Mouse (Mus musculus): ENCODE measurements at regions not wholly inside any gene's neighbourhood (a gene's known extent, or its start where the extent isn't known, plus 50 kb on each side); places are given as distances from the start of the nearest gene placed in this dataset.

DNA sequence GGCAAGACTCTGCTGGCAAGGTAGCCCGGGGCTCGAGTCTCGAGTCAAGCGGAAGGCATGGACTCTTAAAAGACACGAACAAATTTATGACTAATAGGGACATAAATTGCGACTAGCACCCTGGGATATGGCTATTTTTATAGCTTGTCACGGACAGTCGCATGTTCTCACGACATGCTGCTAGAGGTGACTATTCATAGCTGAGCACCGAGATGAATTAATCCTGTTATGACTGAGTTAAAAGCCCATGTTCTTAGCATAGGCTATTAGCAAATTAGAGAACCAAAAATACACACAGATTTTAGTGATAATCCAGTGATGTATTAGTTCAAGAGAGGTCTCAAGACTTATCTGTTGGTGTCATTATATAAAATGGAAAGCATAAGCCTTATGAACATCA, 539.2 kb downstream of the Gm19410 start:
- DNase-seq, result no peak

DNA sequence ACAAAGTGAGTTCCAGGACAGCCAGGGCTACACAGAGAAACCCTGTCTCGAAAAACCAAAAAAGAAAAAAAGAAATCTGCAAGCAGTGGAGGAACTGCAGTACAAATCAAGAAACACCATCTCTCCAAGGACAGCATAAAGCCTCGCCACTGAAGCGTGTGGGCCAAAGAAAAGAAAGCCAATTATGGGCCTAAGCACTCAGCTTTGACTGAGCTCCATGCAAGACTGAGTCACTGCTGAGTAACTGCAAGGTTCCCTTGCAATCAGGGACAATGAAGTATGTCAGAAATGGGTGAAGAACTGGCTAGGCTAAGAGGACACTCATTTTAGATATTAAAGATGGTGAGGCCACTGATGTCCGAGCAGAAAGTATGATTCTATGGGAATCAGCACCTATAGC, 540.7 kb downstream of the Gm19410 start:
- DNase-seq, result no peak

DNA sequence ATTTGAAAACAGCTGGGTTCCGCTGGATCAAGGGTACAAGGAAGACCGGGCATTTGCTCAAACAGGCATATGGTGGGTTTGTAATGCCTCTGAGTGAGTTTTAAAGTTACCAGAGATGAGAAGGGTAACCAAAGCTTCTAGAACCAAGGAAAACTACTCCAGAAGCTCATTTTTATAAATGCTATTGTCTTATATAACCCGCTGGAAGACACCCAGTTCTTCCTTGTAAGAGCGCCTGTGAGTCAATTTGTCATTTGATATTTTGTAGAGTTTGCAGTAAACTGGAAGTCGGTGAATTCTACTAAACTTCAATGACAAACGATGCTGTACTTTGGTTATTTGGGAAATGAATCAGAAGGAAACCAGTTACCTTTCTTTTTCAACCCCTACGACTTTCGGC, 541.9 kb downstream of the Gm19410 start:
- DNase-seq, result no peak

DNA sequence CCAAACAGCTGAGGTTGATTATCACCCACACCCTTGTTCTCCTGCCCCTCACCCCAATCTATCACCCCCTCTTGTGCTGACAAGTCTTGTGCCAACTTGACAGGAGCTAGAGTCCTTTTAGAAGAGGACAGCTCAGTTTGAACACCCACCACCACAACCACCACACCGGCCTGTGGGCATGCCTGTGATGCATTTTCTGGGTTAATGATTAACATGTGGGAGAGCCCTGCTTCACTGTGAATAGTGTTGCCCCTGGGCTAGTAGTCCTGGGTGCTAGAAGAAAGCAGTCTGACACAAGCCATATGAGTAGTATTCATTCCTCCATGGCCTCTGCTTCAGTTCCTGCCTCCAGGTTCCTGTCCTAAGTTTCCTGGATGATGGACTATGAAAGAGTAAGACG, 542.5 kb downstream of the Gm19410 start:
- DNase-seq, result no peak

DNA sequence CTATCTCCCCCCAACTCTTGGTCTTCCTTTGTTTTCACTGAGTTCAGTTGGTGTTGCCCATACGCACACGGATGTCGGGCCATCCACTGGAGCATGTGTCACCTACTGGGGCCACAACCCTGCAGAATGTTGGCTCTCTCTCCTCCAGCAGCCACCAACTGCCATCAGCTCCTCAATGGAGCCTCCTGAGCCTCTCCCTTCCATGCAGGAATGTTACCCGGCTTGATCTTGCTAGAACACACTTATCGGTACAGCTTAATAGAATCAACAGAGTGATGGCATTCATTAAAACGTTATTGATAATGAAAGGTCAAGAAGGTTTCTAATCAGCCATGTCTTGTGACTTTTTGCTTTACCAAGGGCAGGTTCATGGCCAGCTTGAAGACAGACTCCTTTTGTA, 543.7 kb downstream of the Gm19410 start:
- DNase-seq, result no peak

DNA sequence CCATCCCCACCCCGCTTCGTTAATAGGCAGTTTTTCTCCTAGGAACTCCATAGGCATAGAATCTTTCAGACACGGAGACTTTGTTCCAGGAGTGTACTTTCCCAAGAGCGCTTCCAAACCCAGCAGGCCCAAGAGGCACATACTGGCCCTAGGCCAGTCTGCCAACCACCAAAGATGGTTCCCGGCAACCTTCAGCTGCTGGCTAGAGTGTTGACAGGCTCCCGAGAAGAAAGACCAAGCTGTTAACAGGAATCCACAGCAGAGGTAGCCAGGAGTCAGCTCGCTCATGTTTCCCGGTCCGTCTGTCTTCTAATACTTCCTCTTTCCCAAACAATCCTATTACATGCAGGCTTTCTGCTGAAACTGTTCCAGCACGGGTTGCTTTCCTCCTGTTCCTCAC, 544.4 kb downstream of the Gm19410 start:
- no peak for DNase-seq

DNA sequence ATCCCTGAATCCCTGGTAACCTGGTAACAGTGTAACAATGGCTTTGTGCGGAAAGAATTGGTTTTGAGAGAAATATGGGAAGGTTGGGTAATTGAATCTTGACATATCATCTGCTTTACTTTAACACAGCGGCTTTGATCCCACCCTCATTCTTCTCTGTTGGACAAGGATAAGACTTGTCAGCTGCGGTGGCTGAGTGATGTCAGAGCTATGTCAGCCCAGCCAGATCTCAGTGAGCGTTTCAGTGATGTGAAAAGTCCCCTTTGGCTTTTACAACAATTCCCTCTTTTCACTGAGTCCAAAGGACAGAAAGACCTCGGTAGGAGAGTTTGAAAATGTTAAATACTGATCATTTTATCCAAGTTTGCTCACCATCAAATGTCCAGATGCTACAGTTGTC, 546.1 kb downstream of the Gm19410 start:
- no peak for DNase-seq

DNA sequence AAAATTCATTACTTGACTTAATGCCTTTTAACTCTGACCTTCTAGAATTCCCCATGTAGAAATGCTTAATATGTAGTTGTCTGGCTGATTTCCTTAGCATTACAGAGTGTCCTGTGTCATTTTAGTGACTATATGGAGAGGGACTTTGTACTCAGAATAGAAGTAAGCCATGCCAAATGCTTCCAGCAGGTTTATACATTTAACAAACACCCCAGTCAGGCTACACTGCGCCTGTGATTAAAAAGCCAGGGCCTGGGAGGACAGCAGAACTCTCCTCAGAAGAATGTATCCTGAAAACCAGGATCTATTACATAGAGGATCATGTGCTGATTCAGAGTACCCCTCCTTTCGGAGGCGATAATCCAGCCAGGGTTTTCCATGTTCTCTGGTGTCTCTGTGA, 547.4 kb downstream of the Gm19410 start:
- no peak for DNase-seq

DNA sequence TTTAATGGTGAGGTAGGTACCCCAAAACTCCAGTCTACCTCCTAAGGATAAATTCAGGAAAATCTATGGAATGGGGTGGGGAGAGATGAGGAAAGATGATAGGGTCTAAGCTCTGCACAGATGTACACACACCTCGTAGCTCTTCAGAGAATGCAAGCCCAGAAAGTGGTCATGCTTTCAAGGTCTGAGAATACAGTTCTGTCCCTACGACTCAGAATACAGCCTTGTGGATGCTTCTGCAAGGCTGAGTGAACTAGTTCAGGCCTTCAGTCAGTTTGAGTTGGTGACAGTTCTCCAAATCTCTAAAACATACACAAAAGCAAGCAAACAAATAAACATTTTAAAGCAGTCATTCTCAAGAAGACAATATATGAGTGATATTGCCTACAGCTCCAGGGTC, 552.8 kb downstream of the Gm19410 start:
- no peak for DNase-seq

DNA sequence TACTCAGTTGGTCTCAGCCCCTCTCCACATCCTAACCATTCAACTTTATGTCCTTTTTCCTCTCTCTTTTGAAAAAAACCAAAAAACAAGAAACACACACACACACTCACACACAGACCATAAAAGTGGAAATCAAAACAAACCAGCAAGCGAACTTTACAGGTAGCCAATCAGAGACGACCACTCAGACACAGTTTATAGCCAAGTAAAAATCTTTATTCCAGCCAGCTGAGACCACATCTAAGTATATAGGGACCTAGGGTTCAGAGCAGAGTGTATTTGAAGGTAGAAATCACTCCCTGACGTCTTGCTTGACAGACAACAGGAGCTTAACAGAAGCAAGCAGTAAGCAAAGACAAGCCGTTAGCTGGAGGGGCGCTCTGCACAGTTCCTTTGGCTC, 553.3 kb downstream of the Gm19410 start:
- no peak for DNase-seq

DNA sequence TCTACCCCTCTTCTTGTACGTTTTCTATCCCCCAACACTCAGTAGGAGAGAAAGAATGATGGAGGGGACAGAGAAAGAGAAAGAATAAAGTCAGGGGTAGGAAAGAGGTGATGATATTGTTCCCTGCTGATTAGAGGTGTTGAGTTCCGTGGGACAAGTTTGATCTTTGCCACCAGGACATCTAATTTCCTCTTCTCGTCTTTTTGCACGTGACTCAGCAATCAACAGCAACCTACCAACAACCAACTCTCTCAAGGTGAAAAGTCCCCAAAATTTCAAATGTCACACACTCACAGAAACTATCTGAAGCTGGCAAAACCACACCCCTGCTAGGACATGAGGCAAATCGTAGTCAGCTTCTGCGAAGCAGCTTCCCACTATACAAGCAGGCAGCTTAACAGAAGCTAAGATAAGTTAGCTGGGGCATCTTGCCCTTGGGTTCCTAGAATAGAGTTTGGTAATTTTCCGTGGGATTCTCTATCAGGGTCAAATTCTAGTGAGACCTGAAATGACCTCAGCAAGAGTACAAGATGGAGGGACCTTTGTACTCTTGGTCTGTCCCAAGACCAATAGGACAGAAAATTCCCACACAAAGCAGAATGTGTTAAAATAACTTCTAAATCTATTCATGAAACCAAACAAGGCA, 553.8 kb downstream of the Gm19410 start:
- no peak for DNase-seq

DNA sequence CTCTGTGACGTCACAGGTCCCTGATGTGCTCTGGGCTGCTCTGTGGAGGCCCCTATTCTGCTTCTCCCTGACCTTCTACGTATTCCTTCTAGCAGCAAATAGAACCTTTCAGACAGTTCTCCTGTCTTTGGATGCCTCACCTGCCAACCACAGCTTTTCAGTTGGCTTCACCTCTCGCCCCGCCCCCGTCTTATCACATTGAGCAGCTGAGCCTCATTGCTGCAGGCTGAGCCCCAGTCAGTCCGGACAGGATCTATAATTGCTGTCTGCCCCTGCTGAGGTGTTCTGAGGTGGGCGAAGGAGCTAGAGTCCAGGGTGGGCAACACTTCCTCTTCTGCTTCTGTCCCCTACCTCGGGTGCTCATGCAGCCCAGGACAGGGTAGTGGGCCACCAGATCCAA, 556.5 kb downstream of the Gm19410 start:
- no peak for DNase-seq

DNA sequence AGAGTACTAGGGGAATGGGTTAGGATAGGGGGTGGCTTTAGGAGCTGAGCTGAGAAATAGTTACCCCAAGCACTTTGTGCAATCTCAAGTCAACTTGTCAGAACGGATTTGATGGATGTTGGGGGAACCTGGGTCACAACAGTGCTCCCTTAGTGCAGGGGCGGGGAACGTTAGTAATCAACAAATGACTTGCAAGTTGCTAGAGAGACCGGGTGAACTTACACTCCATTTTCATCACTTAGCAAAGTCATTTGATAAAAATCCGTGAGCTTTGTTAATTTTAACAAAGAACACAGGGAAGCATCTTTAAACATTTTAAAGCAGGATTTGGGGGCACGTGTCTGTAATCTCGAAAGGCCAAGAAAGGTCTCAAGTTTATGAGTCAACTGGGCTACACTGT, 557.0 kb downstream of the Gm19410 start:
- no peak for DNase-seq

DNA sequence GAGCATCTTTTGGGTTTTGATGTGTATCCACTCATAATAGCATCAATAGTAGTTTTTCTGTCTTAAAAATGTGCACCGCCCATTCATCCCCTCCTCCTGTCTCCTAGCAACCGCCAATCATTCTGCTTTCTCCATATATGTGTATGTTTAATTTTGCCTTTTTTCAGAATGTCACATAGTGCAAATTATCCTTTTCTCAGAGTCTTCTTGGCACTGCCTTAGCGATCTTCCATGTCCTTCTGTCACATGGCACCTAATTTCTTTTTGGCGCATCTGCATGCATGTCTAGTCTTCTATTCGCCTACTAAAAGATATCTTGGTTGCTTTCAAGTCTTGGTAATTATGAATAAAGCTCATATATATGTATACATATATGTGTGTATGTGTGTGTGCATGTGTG, 573.0 kb downstream of the Gm19410 start:
- DNase-seq, result no peak

DNA sequence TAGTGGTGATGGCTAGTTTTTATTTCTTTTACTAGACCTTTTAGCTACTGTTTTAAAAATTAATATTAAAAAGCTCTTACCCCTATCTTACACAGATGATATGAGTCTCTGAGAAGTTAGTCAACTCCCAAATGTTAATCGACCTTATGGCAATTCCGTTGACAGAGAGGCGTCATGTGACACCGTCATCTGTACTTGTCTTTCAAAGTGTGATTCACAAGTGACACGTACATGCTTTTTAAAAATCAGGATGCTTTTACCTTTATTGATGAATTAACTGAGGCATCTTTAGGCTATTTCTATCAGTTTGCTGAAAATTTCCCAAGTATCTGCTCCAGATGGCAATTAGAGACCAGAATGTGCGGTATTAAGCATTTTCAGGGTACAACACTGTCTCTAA, 573.9 kb downstream of the Gm19410 start:
- no peak for DNase-seq

DNA sequence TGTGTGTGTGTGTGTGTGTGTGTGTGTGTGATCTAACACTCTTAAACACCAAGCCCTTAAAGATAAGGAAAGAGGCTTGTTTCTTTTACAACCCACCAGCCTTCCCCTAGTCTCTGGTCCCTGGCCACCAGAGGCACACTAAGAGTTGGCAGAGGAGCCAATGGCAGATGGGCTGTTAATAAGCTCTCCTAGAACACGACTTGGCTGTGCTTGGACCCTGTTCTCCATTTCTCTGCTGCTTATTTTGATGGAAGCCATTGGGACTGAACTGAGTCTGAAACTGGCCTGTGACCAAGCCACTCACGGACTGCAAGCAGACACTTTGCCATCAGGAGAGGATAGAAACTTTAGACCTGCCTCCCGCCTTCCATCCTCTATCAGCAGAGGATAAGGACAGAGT, 574.9 kb downstream of the Gm19410 start:
- no peak for DNase-seq

DNA sequence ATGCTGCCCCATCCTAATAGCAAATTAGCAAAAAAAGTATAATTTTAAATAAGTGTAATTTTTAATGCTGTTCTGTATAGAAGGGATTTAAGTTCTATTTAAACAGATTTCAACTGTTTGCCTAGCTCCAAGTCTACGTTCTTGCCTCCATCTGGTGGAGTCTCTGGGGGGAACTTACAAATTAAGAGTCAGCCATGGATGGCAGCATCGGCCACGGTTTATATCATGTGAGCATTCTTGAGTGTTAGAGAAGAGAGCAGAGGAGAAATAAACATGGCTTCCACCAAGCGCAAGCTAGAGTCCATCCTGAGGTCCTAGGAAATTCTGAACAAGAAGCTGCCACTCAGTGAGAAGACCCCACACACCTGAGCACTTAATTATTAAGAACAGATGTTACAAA, 576.4 kb downstream of the Gm19410 start:
- no peak for DNase-seq

DNA sequence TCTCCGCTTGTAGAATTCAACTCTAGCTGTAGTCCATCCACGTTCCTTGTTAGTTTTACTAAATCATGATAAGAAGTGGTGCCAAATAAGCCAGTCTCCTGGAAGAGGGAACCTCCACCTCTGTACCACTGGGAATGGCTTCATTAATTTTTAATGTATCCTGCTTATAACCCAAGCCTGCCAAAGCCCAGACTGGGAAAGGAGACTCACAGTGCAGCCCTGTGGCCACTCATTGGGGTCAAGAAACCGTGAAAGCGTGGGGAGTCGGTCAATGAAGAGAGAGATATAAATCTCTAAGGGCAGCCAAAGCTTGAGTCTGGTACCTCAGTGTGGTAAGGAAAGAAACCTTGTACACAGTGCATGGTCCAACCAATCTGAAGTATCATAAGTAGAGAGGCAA, 577.1 kb downstream of the Gm19410 start:
- no peak for DNase-seq

DNA sequence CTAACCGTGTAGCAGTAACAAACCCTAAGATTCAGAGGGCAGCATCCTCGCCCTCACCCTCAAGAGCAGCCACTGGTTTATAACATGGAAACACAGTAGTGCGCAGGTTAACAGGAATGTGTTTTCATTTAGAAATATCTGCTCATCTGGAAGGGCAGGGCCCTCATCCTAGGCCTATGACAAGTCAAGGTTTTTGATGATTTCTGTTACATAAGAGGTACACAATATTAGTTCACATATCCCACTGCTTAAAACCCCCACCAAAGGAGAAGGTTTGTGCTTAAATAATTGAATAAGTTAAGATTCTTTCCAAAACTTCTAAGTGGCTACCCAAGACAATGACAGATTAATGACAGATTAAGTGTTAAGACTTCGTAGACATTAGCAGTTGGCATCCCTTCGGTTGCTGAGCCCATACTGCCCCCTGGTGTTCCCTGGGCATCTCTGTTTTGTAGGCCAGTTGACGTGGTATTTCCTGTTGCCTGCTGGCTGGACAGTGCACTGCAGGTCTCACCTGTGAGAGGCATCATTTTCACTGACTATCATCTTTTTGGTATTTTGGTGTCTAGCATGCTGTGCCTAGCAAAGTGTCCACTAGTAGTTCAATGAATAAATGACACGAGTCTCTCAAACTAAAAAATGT, 581.2 kb downstream of the Gm19410 start:
- DNase-seq, result peak; percentile 62

DNA sequence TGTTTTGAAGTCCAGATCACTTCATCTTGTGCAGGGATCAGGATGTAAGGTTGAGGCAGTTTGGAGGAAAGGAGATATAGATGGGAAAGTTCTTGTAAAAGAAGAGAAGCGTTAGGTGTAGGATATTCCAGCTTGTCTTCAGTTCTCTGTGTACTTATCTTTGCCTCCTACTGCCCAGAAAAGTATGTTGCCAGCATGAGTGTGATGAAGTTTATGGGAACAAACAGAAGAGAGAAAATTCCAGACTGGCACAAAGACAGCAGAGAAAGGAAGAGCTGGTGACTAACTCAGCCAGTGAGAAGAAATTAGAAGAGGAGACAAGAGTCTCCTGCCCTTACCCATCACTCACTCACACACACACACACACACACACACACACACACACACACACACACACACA, 582.5 kb downstream of the Gm19410 start:
- DNase-seq, result no peak

DNA sequence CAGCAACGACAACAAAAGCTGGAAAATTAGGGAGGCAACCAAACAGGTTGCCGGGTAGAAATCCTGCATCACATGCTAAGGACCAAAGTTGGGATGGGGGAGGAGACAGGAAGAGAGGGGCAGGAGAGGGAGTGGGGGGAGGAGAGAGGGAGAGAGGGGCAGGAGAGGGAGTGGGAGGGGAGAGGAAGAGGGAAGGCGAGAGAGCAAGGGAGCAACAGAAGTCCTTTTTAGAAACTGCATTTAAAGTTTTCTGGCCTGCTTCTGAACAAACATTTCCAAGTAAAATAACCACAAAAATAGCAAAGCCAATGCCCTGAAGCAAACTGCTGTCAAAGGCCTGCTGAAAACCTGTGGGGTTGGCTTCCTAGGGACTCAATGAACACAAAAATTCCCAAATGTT, 589.3 kb downstream of the Gm19410 start:
- DNase-seq, result no peak

DNA sequence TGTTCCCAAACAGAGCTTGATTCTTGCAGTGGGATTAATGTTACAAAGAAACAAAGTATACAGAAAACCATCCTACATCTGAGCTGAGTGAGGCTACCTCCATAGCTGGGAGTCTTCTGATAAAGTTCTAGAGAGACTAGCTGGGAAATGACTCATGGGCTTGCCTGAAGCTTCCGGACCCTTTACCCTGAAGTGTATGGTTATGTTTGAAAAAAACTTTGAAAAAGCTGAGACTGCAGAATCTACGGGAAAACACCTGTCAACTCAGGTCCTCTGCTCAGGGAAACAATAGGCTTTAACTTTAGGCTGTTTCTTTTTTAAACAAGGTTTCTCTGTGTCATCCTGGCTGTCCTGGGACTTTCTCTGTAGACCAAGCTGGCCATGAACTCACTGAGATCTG, 593.4 kb downstream of the Gm19410 start:
- DNase-seq, result no peak

DNA sequence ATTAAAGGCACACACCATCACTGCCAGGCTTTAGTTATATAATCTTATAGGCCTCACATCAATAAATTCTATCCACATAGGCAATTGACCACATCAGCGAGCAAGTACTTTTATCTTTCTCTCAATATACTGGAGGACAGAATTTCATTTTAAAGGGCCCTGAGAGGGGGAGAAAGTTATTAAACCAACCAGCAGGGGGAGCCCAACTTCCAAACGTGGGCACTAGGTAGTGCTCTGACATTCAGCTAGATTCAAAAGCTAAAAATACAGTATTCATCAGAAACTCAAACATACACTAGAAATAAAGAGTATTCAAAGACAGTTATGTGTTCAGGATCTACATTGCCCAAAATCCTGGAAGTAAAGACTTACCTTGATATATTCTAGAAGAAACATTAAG, 595.7 kb downstream of the Gm19410 start:
- DNase-seq, result peak; percentile 62

DNA sequence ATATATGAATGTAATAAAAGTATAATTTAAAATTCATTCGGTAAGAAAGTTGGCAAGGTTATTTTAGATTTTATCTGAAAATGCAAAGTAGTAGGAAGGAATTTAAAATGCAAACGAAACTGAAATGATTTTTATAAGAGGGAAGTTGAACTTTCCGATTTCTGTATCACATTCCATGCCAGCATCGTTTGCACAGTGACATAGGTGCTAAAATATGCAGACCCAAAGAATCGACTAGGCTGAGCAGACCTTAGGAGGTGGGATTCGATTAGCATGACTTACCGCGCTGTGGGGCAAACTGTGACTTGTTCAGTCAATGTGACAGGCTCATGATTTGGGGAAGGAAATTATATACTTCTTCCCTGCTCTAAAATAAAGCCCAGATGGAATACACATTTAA, 596.2 kb downstream of the Gm19410 start:
- DNase-seq, result no peak

DNA sequence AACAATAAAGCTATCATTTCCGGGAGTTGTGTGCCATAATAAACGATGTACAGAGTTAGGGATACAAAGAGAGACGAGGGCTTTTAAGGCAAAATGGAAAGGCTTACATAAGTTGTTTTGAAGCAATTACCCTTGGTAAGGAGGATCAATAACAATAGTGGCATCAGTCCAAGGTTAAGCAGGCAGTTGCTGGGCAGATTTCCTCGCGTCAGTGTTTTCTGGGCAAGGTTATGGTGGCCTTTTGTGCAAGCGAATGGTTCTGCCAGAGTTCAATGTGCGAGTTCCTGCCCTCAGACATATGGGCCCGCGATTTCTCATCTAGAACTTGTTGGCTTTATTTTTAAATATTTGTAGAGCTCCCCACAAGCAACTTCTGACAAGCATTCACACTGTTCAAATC, 597.7 kb downstream of the Gm19410 start:
- DNase-seq, result no peak

Data from right cerebral cortex, postnatal 25 days (tissue).